Mouse (Mus musculus): ENCODE measurements around the gene Rasa1. TPM values are rescaled to one million over a fixed set of nuclear protein-coding genes. Genes with fewer than 3 reads are reported as not detected.

Gene Rasa1
- polyA plus RNA-seq (2014; fragmentation: Illumina TruSeq; extraction: RNeasy Lipid Tissue Mini Kit (QIAGEN cat#74804); ENCODE audit: low read depth, low replicate concordance), result 101 TPM

DNA sequence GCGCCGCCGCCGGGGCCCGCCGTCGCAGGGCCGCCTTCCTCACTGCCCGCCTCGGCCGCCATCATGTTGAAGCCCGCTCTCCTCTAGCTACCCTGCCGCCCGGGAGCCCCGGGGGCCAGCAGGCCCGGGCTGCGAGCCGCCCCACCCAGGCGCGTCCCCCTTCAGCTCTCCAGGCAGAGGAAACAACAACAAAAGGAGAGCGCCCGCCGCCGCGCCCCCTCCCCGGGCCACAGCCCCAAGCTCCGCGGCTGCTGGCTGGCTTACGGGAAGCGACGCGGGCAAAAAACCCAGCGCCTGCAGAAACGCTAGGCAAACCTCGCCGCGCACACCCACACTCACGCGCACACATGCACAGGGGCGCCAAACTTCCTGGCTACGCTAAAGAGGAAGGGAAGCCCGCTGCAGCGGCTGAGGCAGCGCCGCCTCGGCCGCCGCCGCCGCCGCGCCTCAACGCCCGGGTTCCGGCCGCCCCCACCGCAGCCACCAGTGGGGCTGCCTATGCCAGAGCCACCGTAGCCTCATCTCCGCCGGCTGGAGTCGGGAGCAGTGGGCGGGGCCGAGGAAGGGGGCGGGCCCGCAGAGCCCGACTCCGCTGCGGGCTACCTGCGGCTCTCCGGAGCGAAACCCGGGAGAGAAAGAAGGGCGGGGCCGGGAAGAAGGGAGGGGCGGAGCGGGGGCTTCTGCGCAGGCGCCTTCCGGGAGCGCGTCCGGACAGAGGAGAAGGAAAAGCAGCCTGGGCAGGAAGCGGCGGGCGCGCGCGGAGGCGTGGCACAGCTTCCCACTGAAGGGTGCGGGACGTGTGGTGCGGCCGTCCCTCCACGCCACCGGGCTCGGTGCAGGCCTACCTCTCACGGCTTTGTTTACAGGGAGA, at the start of gene Rasa1:
TSS of gene Rasa1 (minus strand) at position 288 of the 871 bp plus-strand sequence.

DNA sequence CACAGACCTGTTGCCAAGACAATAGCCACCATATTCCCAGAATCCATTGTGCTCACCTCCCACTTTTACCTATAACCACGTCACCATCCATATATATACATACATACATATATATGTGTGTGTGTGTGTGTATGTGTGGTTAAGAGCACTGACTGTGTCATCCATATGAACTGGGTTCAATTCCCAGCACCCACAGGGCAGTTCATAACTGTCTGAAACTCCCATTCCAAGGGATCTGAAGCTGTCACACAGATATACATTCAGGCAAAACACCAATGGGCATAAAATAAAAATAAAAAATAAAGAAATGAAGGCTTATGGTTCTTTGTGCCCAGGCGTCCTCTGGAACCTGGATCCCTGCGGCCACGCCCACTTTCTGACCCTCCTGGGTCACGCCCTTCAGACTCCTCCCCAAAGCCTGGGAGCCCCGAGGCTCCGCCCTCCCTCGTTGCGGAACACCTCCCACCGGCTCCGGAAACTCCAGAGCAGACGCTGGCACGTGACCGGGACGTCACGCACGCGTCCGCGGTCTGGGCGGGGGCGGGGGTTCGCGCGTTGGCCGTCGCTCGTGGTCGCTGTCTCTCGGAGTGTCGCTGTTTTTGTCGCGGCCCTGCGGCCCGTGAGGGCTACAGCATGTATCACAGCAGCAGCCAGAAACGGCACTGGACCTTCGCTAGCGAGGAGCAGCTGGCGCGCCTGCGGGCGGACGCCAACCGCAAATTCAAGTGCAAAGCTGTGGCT, 99.9 kb downstream of the Rasa1 start, which contains the start of gene Ccnh:
TSS of gene Ccnh (plus strand) at position 506 of the 741 bp plus-strand sequence.

Other genes with a start within 250 kb of the Rasa1 start
- gene Ccnh, start 99.7 kb downstream of the Rasa1 start, polyA plus RNA-seq (2014; fragmentation: Illumina TruSeq; extraction: RNeasy Lipid Tissue Mini Kit (QIAGEN cat#74804); ENCODE audit: low read depth, low replicate concordance), result 124 TPM

Measured in kidney, adult 10 weeks (tissue).